Mouse (Mus musculus): ENCODE data around the gene Olfr1206.

DNA sequence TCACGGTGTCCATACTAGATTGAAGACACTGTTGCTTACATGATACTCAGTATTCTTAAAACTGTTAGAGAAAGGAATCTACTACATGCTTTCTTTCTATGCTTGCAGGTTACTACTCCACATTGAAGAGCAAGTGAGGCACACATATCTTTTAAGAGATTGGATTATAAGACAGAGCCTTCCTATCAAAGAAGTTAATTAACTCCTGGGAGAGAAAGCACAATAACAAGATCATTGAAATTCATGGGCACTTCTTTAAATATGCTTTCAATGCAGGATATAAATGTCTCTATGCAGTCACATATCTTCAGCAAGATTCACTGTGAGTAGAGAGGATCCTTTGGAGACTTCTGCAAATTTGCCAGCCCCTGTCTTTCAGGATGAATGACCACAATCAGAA lies 14.0 kb upstream of the Olfr1206 start, which contains the start of gene Olfr1204:
- TF ChIP-seq GATA1 (IDR thresholded peaks at IDR 0.05; ENCODE audit: borderline replicate concordance, low read length) (no peak), FLI1 (IDR thresholded peaks at IDR 0.05; ENCODE audit: low read length) (no peak)

All from megakaryocyte, embryonic 14.5 days (primary cell).